Mouse (Mus musculus) MEL (cell line): ENCODE results near the gene Cd5. TPM values are rescaled to one million over a fixed set of nuclear protein-coding genes. Genes with fewer than 3 reads are reported as not detected.

Experiments used
- DNase-seq: peaks from one replicate; pipeline ENCODE4 v3.0.0; 2011; ENCODE audit warnings: low read depth, low spot score
- H3K27ac ChIP-seq: 2 replicates; pipeline ENCODE4 v1.5.1; 2012; ENCODE audit warnings: low read depth, mild to moderate bottlenecking, control low read depth, low read length, moderate library complexity; ENCODE audit not compliant: control insufficient read depth
- H3K27me3 ChIP-seq, 2 experiments: fragments of 150-350 bp in 1 of 2; sonication (generic) in 1 of 2; 2 replicates each; pipeline ENCODE4 v1.6.1; 2012; ENCODE audit warnings: low read length in 2 of 2, mild to moderate bottlenecking in 2 of 2, improper control_type of control experiment in 1 of 2, moderate library complexity in 1 of 2; ENCODE audit not compliant: insufficient read depth in 2 of 2, control insufficient read depth in 1 of 2
- H3K36me3 ChIP-seq, 2 experiments: 2 replicates each; pipeline ENCODE4 v1.6.1; 2012 to 2014; ENCODE audit warnings: low read length in 2 of 2, improper control_type of control experiment in 1 of 2, inconsistent platforms in 1 of 2, mild to moderate bottlenecking in 1 of 2; ENCODE audit not compliant: insufficient read depth in 2 of 2, control insufficient read depth in 1 of 2
- H3K4me1 ChIP-seq, 2 experiments: fragments of 150-350 bp in 1 of 2; sonication (generic) in 1 of 2; 2 replicates each; pipeline ENCODE4 v1.6.1; 2012; ENCODE audit warnings: low read length in 2 of 2, improper control_type of control experiment in 1 of 2, mild to moderate bottlenecking in 1 of 2; ENCODE audit not compliant: insufficient read depth in 2 of 2, control insufficient read depth in 1 of 2
- H3K4me3 ChIP-seq, 2 experiments: fragments of 150-350 bp in 1 of 2; sonication (generic) in 1 of 2; 2 replicates each; pipeline ENCODE4 v1.5.1; 2012; ENCODE audit warnings: low read depth in 2 of 2, low read length in 2 of 2, mild to moderate bottlenecking in 2 of 2, moderate library complexity in 2 of 2, control low read depth in 1 of 2, improper control_type of control experiment in 1 of 2; ENCODE audit not compliant: control insufficient read depth in 1 of 2, insufficient read depth in 1 of 2
- H3K79me2 ChIP-seq: 2 replicates; pipeline ENCODE4 v1.6.1; 2012; ENCODE audit warnings: mild to moderate bottlenecking, low read length, moderate library complexity; ENCODE audit not compliant: control insufficient read depth, poor library complexity, insufficient read depth
- H3K9ac ChIP-seq: 2 replicates; pipeline ENCODE4 v1.6.1; 2012; ENCODE audit warnings: low read depth, mild to moderate bottlenecking, control low read depth, low read length, moderate library complexity; ENCODE audit not compliant: control insufficient read depth, poor library complexity, severe bottlenecking
- H3K9me3 ChIP-seq: fragments of 150-350 bp; sonication (generic); replicated peaks from 2 replicates; pipeline ENCODE4 v1.6.1; 2012; ENCODE audit warnings: mild to moderate bottlenecking, low read length, improper control_type of control experiment, moderate library complexity; ENCODE audit not compliant: insufficient read depth
- BHLHE40 ChIP-seq: IDR thresholded peaks from 2 replicates; pipeline ENCODE4 v1.6.1; 2012; ENCODE audit warnings: low read depth, mild to moderate bottlenecking, inconsistent platforms, low read length, improper control_type of control experiment, borderline replicate concordance
- CHD2 ChIP-seq: IDR thresholded peaks from 2 replicates; pipeline ENCODE4 v1.6.1; 2011; ENCODE audit warnings: low read length, improper control_type of control experiment
- EP300 ChIP-seq, 2 experiments: IDR thresholded peaks; 2 replicates each; pipeline ENCODE4 v1.6.1; 2011; ENCODE audit warnings: improper control_type of control experiment in 2 of 2, low read length in 2 of 2, low read depth in 1 of 2, mild to moderate bottlenecking in 1 of 2
- ETS1 ChIP-seq: IDR thresholded peaks from 2 replicates; pipeline ENCODE4 v1.6.1; 2012; ENCODE audit warnings: low read depth, mild to moderate bottlenecking, inconsistent platforms, low read length, improper control_type of control experiment, moderate library complexity
- JUND ChIP-seq: IDR thresholded peaks from 2 replicates; pipeline ENCODE4 v1.6.1; 2011; ENCODE audit warnings: low read depth, mild to moderate bottlenecking, improper control_type of control experiment, low read length
- MAX ChIP-seq: IDR thresholded peaks from 2 replicates; pipeline ENCODE4 v1.6.1; 2011; ENCODE audit warnings: low read length, improper control_type of control experiment
- MAZ ChIP-seq: IDR thresholded peaks from 2 replicates; pipeline ENCODE4 v1.6.1; 2012; ENCODE audit warnings: low read depth, mild to moderate bottlenecking, inconsistent platforms, low read length, improper control_type of control experiment
- NRF1 ChIP-seq: IDR thresholded peaks from 2 replicates; pipeline ENCODE4 v1.6.1; 2014; ENCODE audit warnings: low read depth, mild to moderate bottlenecking, inconsistent platforms, low read length, improper control_type of control experiment, moderate library complexity; ENCODE audit not compliant: poor library complexity, insufficient read depth, severe bottlenecking
- RAD21 ChIP-seq: IDR thresholded peaks from 2 replicates; pipeline ENCODE4 v1.6.1; 2011; ENCODE audit warnings: mild to moderate bottlenecking, low read depth, low read length, improper control_type of control experiment
- TBP ChIP-seq: IDR thresholded peaks from 2 replicates; pipeline ENCODE4 v1.8.0; 2011; ENCODE audit warnings: low read depth, low read length, improper control_type of control experiment
- TCF12 ChIP-seq: IDR thresholded peaks from 2 replicates; pipeline ENCODE4 v1.6.1; 2014; ENCODE audit warnings: low read depth, mild to moderate bottlenecking, inconsistent platforms, low read length, improper control_type of control experiment, moderate library complexity
- UBTF ChIP-seq: IDR thresholded peaks from 2 replicates; pipeline ENCODE4 v1.6.1; 2012; ENCODE audit warnings: low read depth, mild to moderate bottlenecking, inconsistent platforms, low read length, improper control_type of control experiment, moderate library complexity, borderline replicate concordance; ENCODE audit not compliant: insufficient read depth
- ZC3H11A ChIP-seq: IDR thresholded peaks from 2 replicates; pipeline ENCODE4 v1.6.1; 2012; ENCODE audit warnings: low read depth, mild to moderate bottlenecking, inconsistent platforms, low read length, improper control_type of control experiment
- ZKSCAN1 ChIP-seq: IDR thresholded peaks from 2 replicates; pipeline ENCODE4 v1.6.1; 2012; ENCODE audit warnings: low read depth, mild to moderate bottlenecking, inconsistent platforms, low read length, improper control_type of control experiment, moderate library complexity
- ZMIZ1 ChIP-seq: IDR thresholded peaks from 2 replicates; pipeline ENCODE4 v1.6.1; 2012; ENCODE audit warnings: low read depth, mild to moderate bottlenecking, inconsistent platforms, low read length, improper control_type of control experiment, moderate library complexity
- polyA plus RNA-seq, 2 experiments: library from polyadenylated mRNA; stranded (reverse) in 1 of 2; unstranded in 1 of 2; fragments of >175 nt in 1 of 2; fragments of >200 nt in 1 of 2; gene quantifications; 2 replicates each; pipeline versions ENCODE4 v1.2.1 to v1.2.4; 2012; ENCODE audit warnings: low replicate concordance in 2 of 2, low read depth in 1 of 2; ENCODE audit not compliant: insufficient read length in 2 of 2, insufficient read depth in 1 of 2, missing spikeins in 1 of 2
- total RNA-seq: library from RNA; depleted of rRNA; stranded (reverse); fragments of 300-350 nt; gene quantifications from 2 replicates; pipeline ENCODE4 v1.2.3, GENCODE M21; 2012

The Cd5 gene
- total and polyA plus RNA-seq, 3 experiments = not detected

DNA sequence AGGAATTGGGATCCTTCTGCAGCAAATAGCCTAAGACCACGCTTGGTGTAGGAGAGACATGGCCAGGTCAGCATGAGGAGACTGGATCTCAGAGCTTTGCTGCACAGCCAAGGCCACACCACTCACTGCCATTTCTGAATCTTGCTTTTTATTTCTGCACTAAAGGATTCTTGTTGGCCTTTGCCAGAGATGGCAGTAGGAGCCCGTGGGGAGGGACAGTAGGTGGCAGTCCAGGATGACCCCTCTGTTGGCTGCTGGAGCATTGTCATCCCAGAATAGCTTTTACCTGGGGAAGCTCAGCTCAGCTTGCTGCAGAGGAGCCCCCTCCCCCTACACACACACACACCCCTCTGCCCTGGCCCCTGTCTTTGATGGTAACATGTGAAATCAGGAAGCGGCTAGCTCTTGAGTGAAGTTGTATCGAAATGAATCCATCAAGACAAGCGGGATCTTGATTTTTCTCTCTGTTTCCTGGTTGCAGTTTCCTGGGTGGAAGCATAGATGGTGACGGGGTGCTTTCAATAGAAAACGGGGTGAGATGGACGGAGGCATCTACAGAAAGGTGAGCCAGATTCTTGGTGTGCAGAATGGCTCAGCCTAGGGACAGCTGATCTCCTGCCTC lies 23.1 kb upstream of the Cd5 start:
- DNase-seq = no peak
- Histone ChIP-seq H3K4me3 (no peak overlapping the region), H3K79me2 (no peaks in the 10 kb centered on the region), H3K9ac (no peak overlapping the region), H3K36me3 (no peaks in the 10 kb centered on the region), H3K27ac (no peak overlapping the region), H3K27me3 (peaks cover 0 to 3% of the 10 kb centered on the region in 2 experiments; a peak in 2 of 4 replicates), H3K9me3 (no peaks in the 10 kb centered on the region), H3K4me1 (no peaks in the 10 kb centered on the region)
- no peak for TF ChIP-seq ZKSCAN1
- no peak for TF ChIP-seq EP300 (IDR thresholded peaks at IDR 0.05; ENCODE audit: low read depth in 1 of 2, low read length in 2 of 2)
- no peak for TF ChIP-seq NRF1

DNA sequence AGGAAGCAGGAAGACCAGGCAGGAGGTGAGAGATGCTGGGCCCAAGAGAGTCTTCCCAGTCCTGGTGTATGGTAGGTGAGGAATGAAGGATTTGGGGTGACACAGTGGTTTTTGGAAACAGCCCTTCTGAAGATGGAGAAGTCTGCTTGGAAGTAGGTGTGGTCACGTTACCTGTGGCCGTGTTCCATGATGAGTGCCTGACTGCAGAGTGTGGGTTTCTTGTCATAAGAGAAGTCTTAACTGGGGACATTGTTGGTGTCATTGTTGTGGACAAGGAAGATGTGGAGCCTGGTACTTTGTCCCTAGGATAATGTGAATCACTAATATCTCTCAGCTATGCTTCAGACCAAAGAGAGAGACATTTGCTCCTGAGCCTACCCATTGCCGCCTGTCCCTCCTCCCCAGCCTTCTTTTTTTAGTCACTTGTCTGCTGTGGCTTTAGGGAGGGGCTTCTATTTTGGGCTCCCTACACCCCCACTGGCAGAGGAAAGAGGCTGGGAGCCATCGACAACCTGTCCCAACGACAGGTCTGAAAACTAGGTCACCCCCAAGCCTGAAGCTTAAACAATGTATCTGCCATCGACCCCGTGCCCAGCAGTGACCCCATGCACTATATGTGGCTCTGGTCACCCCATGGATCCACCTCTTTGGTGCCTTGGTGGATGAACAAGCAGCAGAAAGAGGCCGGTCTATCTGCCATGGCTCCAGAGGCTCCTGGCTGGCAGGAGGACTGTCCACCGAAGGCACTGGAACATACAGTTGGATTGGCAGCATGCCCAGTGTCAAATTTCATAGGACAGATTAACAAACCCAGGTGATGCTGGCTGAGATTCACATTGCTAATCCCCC lies 21.4 kb upstream of the Cd5 start:
- Histone ChIP-seq H3K9ac (no peak overlapping the region), H3K79me2 (no peaks in the 10 kb centered on the region), H3K36me3 (no peaks in the 10 kb centered on the region), H3K9me3 (no peaks in the 10 kb centered on the region), H3K4me1 (no peaks in the 10 kb centered on the region), H3K27me3 (peaks cover 0 to 3% of the 10 kb centered on the region in 2 experiments; a peak in 3 of 4 replicates), H3K27ac (no peak overlapping the region), H3K4me3 (no peak overlapping the region)
- TF ChIP-seq ZKSCAN1 (no peak), NRF1 (no peak), TCF12 (no peak)
- DNase-seq = no peak

DNA sequence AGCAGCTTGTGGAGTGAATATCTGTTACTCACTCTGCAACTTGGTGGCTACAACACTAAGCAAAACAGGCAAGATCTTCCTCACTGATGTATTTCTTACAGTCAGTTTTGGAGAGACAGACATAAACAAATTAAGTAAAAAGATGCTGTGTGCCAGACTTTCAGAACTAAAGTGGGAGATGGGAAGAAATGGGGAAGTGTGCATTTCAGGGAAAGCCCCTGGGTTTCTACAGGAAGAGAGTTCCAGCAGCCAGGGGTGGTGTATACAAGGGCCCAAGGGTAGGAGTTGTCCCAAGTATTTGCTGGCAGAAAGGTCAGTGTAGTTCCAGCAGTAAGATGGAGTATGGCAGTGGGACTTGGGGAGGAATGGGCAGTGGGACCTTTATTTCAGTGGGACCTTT lies 20.7 kb upstream of the Cd5 start:
- Histone ChIP-seq H3K9me3 (no peaks in the 10 kb centered on the region), H3K9ac (no peak overlapping the region), H3K27ac (no peak overlapping the region), H3K4me1 (no peaks in the 10 kb centered on the region), H3K79me2 (no peaks in the 10 kb centered on the region), H3K4me3 (no peak overlapping the region), H3K27me3 (peaks cover 0 to 3% of the 10 kb centered on the region in 2 experiments; a peak in 3 of 4 replicates), H3K36me3 (no peaks in the 10 kb centered on the region)
- TF ChIP-seq BHLHE40 (no peak), TBP (no peak), ZMIZ1 (no peak), RAD21 (no peak), MAZ (no peak), ETS1 (no peak), MAX (no peak), ZC3H11A (no peak), NRF1 (no peak), JUND (no peak), EP300 (IDR thresholded peaks at IDR 0.05; ENCODE audit: low read depth in 1 of 2, low read length in 2 of 2) (no peak), CHD2 (no peak), UBTF (no peak)
- DNase-seq = no peak
